Mouse (Mus musculus) embryonic fibroblast, embryonic 13.5 days (primary cell): Measurements from ENCODE around the gene Dbn1.

ENCODE experiments used
- CTCF ChIP-seq: IDR thresholded peaks from 2 replicates; pipeline ENCODE4 v1.5.1; 2011; ENCODE audit warnings: mild to moderate bottlenecking, control low read depth, low read length, moderate library complexity, borderline replicate concordance; ENCODE audit not compliant: insufficient read depth
- POLR2A ChIP-seq: IDR thresholded peaks from 2 replicates; pipeline ENCODE4 v1.6.1; 2011; ENCODE audit warnings: low read depth, mild to moderate bottlenecking, control low read depth, low read length, moderate library complexity

- no peak for TF ChIP-seq CTCF
- TF ChIP-seq POLR2A = no peak
Measured at GRCm38 (mm10) chr13:55505810-55506209, 17.9 kb upstream of the Dbn1 start.
